Mouse (Mus musculus): ENCODE data around the gene Arhgap32. TPM values are rescaled to one million over a fixed set of nuclear protein-coding genes. Genes with fewer than 3 reads are reported as not detected.
"Not testable (repeated sequence)": the region's sequence is repeated elsewhere in the genome, so short reads cannot be mapped to it uniquely, and the experiment has no call there.

Arhgap32 gene
- polyA plus RNA-seq, 1 experiment from 2014 or later = 1.3 TPM

DNA sequence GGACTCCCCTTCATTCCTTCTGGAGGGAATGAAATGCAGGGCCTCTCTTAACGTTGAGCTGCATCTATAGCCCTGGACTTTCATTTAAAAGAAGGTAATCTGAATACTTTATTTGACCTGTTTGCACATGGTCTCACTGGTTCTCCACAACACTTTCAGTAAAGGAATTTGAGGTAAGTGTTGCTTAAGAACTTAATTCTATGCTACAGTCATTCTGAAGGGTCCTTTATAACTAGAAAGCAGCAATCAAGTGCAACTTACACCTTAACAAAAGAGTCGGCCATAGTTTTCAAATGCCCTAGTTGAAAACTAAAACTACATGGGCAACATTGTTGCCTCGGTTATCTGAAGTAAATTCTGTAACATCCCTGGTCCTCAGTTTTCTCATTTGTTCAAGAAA lies 43.8 kb downstream of the Arhgap32 start:
- Histone ChIP-seq H3K9me3 (ENCODE audit: control insufficient read depth, low read length) (no peaks in the 10 kb centered on the region), H3K4me3 (ENCODE audit: low read depth, low read length) (no peak overlapping the region), H3K27me3 (replicated peaks; ENCODE audit: control insufficient read depth, insufficient read depth, low read length) (no peaks in the 10 kb centered on the region), H3K36me3 (ENCODE audit: control insufficient read depth, insufficient read depth, low read length) (no peaks in the 10 kb centered on the region), H3K9ac (ENCODE audit: low read depth, low read length) (no peak overlapping the region), H3K4me2 (no peak overlapping the region), H3K27ac (ENCODE audit: low read depth, low read length) (no peak overlapping the region), H3K4me1 (replicated peaks; ENCODE audit: control insufficient read depth, insufficient read depth, low read length) (peaks cover 6% of the 10 kb centered on the region; the same call in 1 of the 2 replicates)
- ATAC-seq (replicated peaks; ENCODE audit: low FRiP score) (no peak), DNase-seq (ENCODE audit: low spot score) (no peak)
- WGBS = 75% methylated on average over 3 of the region's 3 CpGs

DNA sequence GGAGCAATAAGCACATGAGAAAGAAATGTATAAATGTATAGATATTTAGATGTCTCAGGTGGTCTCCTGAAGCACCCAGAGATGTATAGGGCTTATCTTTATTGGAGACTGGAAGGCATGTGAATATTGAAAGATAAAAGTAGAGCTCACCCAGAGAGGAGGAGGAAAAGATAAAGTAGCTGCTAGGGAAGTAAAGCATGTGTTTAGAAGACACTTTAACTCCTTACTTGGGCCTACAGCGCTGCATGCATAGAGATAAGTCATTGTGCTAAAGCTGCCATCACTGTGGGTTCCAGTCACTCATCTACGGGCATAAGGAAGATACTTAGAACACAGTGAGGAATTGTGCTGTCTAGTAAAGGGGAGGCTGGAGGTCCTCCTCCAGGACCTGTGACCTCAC lies 46.9 kb downstream of the Arhgap32 start:
- 46% methylated on average over 2 of the region's 2 CpGs for WGBS

DNA sequence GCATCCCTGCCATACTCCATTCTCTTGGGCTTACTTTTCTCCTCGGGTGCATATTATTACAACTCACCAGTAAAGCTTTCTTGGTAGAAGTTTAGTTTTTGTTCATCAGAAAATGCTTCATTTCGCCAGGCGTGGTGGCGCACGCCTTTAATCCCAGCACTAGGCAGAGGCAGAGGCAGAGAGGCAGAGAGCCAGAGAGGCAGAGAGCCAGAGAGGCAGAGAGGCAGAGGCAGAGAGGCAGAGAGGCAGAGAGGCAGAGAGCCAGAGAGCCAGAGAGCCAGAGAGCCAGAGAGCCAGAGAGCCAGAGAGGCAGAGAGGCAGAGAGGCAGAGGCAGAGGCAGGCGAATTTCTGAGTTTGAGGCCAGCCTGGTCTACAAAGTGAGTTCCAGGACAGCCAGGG lies 47.9 kb downstream of the Arhgap32 start:
- H3K27me3 ChIP-seq (replicated peaks; ENCODE audit: control insufficient read depth, insufficient read depth, low read length); H3K4me3 ChIP-seq (ENCODE audit: low read depth, low read length); H3K9me3 ChIP-seq (ENCODE audit: control insufficient read depth, low read length); H3K9ac ChIP-seq (ENCODE audit: low read depth, low read length); H3K27ac ChIP-seq (ENCODE audit: low read depth, low read length); DNase-seq (ENCODE audit: low spot score); H3K36me3 ChIP-seq (ENCODE audit: control insufficient read depth, insufficient read depth, low read length); H3K4me1 ChIP-seq (replicated peaks; ENCODE audit: control insufficient read depth, insufficient read depth, low read length); H3K4me2 ChIP-seq; ATAC-seq (replicated peaks; ENCODE audit: low FRiP score): not testable (repeated sequence)
- WGBS = 87% methylated on average over 6 of the region's 6 CpGs

More for the DNA sequence above, 46.9 kb downstream of the Arhgap32 start:
- Histone ChIP-seq H3K4me3 (ENCODE audit: low read depth, low read length) (no peak overlapping the region), H3K36me3 (ENCODE audit: control insufficient read depth, insufficient read depth, low read length) (no peaks in the 10 kb centered on the region), H3K4me1 (replicated peaks; ENCODE audit: control insufficient read depth, insufficient read depth, low read length) (peaks cover 6% of the 10 kb centered on the region; the same call in 1 of the 2 replicates), H3K27me3 (replicated peaks; ENCODE audit: control insufficient read depth, insufficient read depth, low read length) (no peaks in the 10 kb centered on the region), H3K27ac (ENCODE audit: low read depth, low read length) (no peak overlapping the region), H3K9me3 (ENCODE audit: control insufficient read depth, low read length) (no peaks in the 10 kb centered on the region), H3K4me2 (no peak overlapping the region), H3K9ac (ENCODE audit: low read depth, low read length) (no peak overlapping the region)
- ATAC-seq (replicated peaks; ENCODE audit: low FRiP score) (peak; percentile 87), DNase-seq (ENCODE audit: low spot score) (no peak)

DNA sequence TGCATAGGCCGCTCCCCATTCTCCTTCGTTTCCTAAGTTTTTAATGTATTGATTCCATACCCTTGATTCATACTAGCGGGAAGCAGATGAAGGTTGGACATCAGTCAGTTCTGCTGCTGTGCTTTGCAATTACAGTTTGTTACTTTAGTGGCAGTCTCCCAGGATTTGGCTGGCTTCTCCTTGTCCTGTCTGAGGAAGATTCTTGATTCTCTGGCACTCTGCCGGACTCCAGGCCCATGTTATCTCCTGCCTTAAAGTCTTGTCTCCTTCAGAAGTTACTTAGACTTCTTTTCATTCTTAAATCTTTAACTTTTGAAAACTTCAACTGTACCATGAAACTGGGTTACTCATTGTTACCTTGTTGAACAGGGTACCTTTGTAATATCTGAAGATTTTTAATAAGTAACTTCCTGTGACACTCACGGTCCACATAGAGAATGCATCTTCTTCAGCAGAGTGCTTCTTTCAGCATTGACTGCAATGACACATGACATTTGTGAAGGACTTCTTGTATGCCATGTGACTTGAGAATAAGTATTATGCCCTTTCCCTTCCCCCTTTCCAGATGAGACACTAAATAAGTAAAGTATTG lies 52.7 kb downstream of the Arhgap32 start:
- 91% methylated on average over 5 of the region's 5 CpGs for WGBS
- Histone ChIP-seq H3K9ac (ENCODE audit: low read depth, low read length) (no peak overlapping the region), H3K9me3 (ENCODE audit: control insufficient read depth, low read length) (no peaks in the 10 kb centered on the region), H3K36me3 (ENCODE audit: control insufficient read depth, insufficient read depth, low read length) (no peaks in the 10 kb centered on the region), H3K4me2 (no peak overlapping the region), H3K4me1 (replicated peaks; ENCODE audit: control insufficient read depth, insufficient read depth, low read length) (no peaks in the 10 kb centered on the region), H3K4me3 (ENCODE audit: low read depth, low read length) (no peak overlapping the region), H3K27ac (ENCODE audit: low read depth, low read length) (no peak overlapping the region), H3K27me3 (replicated peaks; ENCODE audit: control insufficient read depth, insufficient read depth, low read length) (no peaks in the 10 kb centered on the region)
- DNase-seq (ENCODE audit: low spot score) (no peak), ATAC-seq (replicated peaks; ENCODE audit: low FRiP score) (no peak)

DNA sequence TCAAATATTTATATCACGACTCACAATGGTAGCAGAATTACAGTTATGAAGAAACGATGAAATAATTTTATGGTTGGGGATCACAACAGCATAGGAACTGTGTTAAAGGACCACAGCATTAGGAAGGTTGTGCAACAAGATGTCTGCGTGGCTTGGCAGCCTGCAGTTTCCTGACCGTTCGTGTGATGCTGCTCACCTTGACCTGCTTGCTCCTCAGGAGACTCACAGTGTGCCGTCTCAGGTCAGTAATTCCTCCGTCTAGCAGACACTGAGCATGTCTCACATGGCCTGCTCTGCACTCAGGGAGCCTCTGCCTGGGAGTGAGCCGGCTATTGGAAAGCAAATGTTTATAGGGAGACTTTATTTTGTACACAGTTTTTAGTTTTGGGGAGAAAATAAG lies 54.8 kb downstream of the Arhgap32 start:
- H3K4me2 ChIP-seq = no peak overlapping the region
- 84% methylated on average over 8 of the region's 8 CpGs for WGBS
- DNase-seq (ENCODE audit: low spot score) = no peak
- no peak overlapping the region for H3K27ac ChIP-seq (ENCODE audit: low read depth, low read length)
- no peaks in the 10 kb centered on the region for H3K27me3 ChIP-seq (replicated peaks; ENCODE audit: control insufficient read depth, insufficient read depth, low read length)
- no peaks in the 10 kb centered on the region for H3K4me1 ChIP-seq (replicated peaks; ENCODE audit: control insufficient read depth, insufficient read depth, low read length)
- no peak for ATAC-seq (replicated peaks; ENCODE audit: low FRiP score)
- H3K9ac ChIP-seq (ENCODE audit: low read depth, low read length) = no peak overlapping the region
- H3K36me3 ChIP-seq (ENCODE audit: control insufficient read depth, insufficient read depth, low read length) = no peaks in the 10 kb centered on the region
- no peaks in the 10 kb centered on the region for H3K9me3 ChIP-seq (ENCODE audit: control insufficient read depth, low read length)
- H3K4me3 ChIP-seq (ENCODE audit: low read depth, low read length) = no peak overlapping the region

DNA sequence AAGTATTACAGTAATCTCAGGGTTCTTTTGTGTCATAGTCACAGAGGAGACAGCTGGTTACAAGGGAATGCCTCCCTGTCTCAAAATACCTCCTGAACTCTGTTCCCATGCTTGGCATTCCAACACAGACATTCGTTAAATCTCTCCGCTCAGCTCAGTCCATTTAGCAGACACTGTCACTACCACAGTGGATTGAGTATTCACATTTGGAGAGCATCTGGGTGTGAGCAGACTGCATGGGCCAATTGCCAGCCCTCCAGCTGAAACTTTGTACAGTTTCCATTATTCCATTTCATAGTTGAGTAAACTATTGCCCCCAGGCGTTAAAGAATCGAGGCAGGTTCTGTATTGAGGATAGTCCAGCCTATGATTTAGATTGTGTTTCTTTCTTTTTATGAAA lies 60.7 kb downstream of the Arhgap32 start:
- Histone ChIP-seq H3K27me3 (replicated peaks; ENCODE audit: control insufficient read depth, insufficient read depth, low read length) (no peaks in the 10 kb centered on the region), H3K9ac (ENCODE audit: low read depth, low read length) (no peak overlapping the region), H3K4me2 (no peak overlapping the region), H3K4me3 (ENCODE audit: low read depth, low read length) (no peak overlapping the region), H3K9me3 (ENCODE audit: control insufficient read depth, low read length) (no peaks in the 10 kb centered on the region), H3K36me3 (ENCODE audit: control insufficient read depth, insufficient read depth, low read length) (no peaks in the 10 kb centered on the region), H3K4me1 (replicated peaks; ENCODE audit: control insufficient read depth, insufficient read depth, low read length) (no peaks in the 10 kb centered on the region), H3K27ac (ENCODE audit: low read depth, low read length) (no peak overlapping the region)
- DNase-seq (ENCODE audit: low spot score) (no peak), ATAC-seq (replicated peaks; ENCODE audit: low FRiP score) (no peak)
- WGBS = 86% methylated on average over 4 of the region's 4 CpGs

DNA sequence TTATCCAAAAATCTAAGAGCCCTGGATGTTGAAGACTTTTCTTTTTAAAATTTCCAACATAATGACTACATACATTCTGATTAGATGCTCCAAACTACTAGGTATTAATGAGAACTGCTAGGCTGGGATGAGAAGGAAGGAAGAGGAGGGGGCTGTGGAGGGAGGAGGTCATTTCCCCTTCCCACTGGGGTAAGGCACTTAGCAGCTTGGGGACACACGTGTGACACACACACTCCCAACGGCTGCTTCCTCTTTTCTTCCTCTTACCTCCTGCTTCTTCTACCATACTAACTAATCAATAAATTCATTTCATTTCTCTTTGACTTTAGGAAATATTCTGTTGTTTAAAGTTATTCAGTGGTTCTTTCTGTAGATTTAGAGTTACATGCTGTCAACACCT lies 65.2 kb downstream of the Arhgap32 start:
- no peaks in the 10 kb centered on the region for H3K4me1 ChIP-seq (replicated peaks; ENCODE audit: control insufficient read depth, insufficient read depth, low read length)
- H3K36me3 ChIP-seq (ENCODE audit: control insufficient read depth, insufficient read depth, low read length) = peaks cover 3% of the 10 kb centered on the region; the same call in 1 of the 2 replicates

DNA sequence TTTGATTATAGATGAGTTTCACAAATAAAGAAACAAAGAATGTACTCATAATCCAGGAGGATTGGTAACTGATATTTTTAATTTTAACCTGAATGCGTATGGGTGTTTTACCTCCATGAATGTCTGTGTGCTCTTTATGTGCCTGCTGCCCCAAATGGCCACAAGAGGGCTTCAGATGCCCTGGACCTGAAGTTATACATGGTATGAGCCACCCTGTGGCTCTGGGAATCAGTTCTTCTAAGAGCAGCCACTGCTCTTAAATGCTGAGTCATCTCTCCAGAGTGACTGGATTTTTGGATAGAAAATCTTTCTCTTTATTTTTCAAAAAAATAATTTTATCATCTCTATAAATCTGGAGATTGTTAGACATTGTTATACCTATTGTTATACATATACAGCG lies 70.6 kb downstream of the Arhgap32 start:
- Histone ChIP-seq H3K4me1 (replicated peaks; ENCODE audit: control insufficient read depth, insufficient read depth, low read length) (no peaks in the 10 kb centered on the region), H3K27me3 (replicated peaks; ENCODE audit: control insufficient read depth, insufficient read depth, low read length) (no peaks in the 10 kb centered on the region), H3K9me3 (ENCODE audit: control insufficient read depth, low read length) (no peaks in the 10 kb centered on the region), H3K4me2 (no peak overlapping the region), H3K36me3 (ENCODE audit: control insufficient read depth, insufficient read depth, low read length) (peaks cover 3% of the 10 kb centered on the region; the same call in 1 of the 2 replicates), H3K9ac (ENCODE audit: low read depth, low read length) (no peak overlapping the region), H3K27ac (ENCODE audit: low read depth, low read length) (no peak overlapping the region), H3K4me3 (ENCODE audit: low read depth, low read length) (no peak overlapping the region)
- 89% methylated on average over 2 of the region's 2 CpGs for WGBS
- DNase-seq (ENCODE audit: low spot score) (no peak), ATAC-seq (replicated peaks; ENCODE audit: low FRiP score) (no peak)

More for the DNA sequence above, 65.2 kb downstream of the Arhgap32 start:
- 30% methylated on average over 2 of the region's 2 CpGs for WGBS
- ATAC-seq (replicated peaks; ENCODE audit: low FRiP score) (no peak), DNase-seq (ENCODE audit: low spot score) (no peak)
- Histone ChIP-seq H3K27me3 (replicated peaks; ENCODE audit: control insufficient read depth, insufficient read depth, low read length) (no peaks in the 10 kb centered on the region), H3K4me3 (ENCODE audit: low read depth, low read length) (no peak overlapping the region), H3K9ac (ENCODE audit: low read depth, low read length) (no peak overlapping the region), H3K4me2 (no peak overlapping the region), H3K9me3 (ENCODE audit: control insufficient read depth, low read length) (no peaks in the 10 kb centered on the region), H3K27ac (ENCODE audit: low read depth, low read length) (no peak overlapping the region)

DNA sequence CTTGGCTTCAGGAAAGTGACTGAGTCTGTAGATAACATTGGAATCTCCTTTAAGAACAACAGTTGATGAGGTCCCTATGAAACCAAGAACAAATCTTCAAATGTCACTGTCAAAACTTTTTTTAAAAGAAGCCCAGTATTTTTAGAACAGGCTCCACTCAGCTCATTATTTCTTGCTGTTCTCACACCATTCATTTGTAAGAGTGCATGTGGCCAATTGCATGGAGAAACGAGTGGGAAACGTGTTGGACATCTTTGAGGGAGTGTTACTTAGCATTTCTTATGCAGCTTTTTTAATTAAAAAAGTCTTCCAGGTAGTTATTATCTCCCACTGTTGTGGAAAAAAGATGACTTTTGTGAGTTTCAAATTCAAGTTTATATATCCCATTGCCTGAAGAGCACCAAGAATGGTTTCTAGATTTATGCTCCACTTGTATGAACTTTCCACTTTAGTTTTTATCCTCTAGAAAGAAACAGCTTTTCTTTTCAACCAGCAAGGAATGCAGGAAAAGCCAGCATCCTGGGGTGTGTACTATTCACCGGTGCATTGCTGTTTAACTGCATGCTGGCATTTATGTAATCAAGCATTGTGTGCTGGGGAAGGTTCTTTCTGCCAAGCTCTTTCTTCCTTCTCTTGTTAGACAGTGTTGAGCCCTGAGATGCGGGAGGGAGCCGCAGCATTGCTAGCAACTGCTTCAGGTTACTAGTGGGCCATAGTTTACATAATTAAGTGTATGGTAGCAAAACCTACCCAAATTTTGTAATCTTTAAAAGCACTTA lies 76.5 kb downstream of the Arhgap32 start:
- 88% methylated on average over 5 of the region's 5 CpGs for WGBS
- Histone ChIP-seq H3K27ac (ENCODE audit: low read depth, low read length) (no peak overlapping the region), H3K4me1 (replicated peaks; ENCODE audit: control insufficient read depth, insufficient read depth, low read length) (no peaks in the 10 kb centered on the region), H3K9me3 (ENCODE audit: control insufficient read depth, low read length) (no peaks in the 10 kb centered on the region), H3K36me3 (ENCODE audit: control insufficient read depth, insufficient read depth, low read length) (peaks cover 3% of the 10 kb centered on the region; the same call in 1 of the 2 replicates), H3K9ac (ENCODE audit: low read depth, low read length) (no peak overlapping the region), H3K4me2 (no peak overlapping the region), H3K4me3 (ENCODE audit: low read depth, low read length) (no peak overlapping the region), H3K27me3 (replicated peaks; ENCODE audit: control insufficient read depth, insufficient read depth, low read length) (no peaks in the 10 kb centered on the region)
- DNase-seq (ENCODE audit: low spot score) = no peak
- no peak for ATAC-seq (replicated peaks; ENCODE audit: low FRiP score)
